Mouse (Mus musculus): ENCODE results near the gene Ccdc158. TPM values are rescaled to one million over a fixed set of nuclear protein-coding genes. Genes with fewer than 3 reads are reported as not detected.

The Ccdc158 gene
- total RNA-seq, 1 experiment = 0.94 TPM

GRCm38 (mm10) chr5:92711666-92712290 lies 36.7 kb upstream of the Ccdc158 start:
- Histone ChIP-seq H3K36me3 (ENCODE audit: control insufficient read depth, insufficient read depth, low read length, poor library complexity, severe bottlenecking) (no peaks in the 10 kb centered on the region), H3K4me1 (ENCODE audit: control insufficient read depth in 2 of 2, insufficient read depth in 2 of 2, low read length in 2 of 2, poor library complexity in 1 of 2) (peaks cover 0 to 4% of the 10 kb centered on the region in 2 experiments; a peak in 1 of 4 replicates), H3K9me3 (ENCODE audit: control insufficient read depth, insufficient read depth, low read depth, low read length) (no peaks in the 10 kb centered on the region), H3K27ac (ENCODE audit: insufficient read depth, low read depth, low read length, poor library complexity, severe bottlenecking) (no peak overlapping the region), H3K4me3 (ENCODE audit: insufficient read depth in 1 of 2, low read depth in 1 of 2, low read length in 2 of 2, poor library complexity in 1 of 2, severe bottlenecking in 1 of 2) (no peak overlapping the region), H3K9ac (ENCODE audit: insufficient read depth, low read depth, low read length, poor library complexity, severe bottlenecking) (no peak overlapping the region)
- DNase-seq (ENCODE audit: low read depth, low spot score) = no peak
- in situ Hi-C loops (cut with MboI; ENCODE audit: low sequenced_read_pairs in 2 of 2, unreplicated experiment in 2 of 2) = loop anchor here in 1 of 2 experiments (25.0 kb wide), 1 partner anchor 251 kb away; no protein-coding TSS in a partner anchor
- TF ChIP-seq HCFC1 (IDR thresholded peaks at IDR 0.05; ENCODE audit: borderline replicate concordance, insufficient read depth, low read length) = no peak
- TF ChIP-seq ZC3H11A (IDR thresholded peaks at IDR 0.05; ENCODE audit: borderline replicate concordance, low read depth, low read length) = no peak
- TF ChIP-seq ZNF384 (IDR thresholded peaks at IDR 0.05; ENCODE audit: low read depth, low read length) = no peak
- no peak for TF ChIP-seq MAFK (IDR thresholded peaks at IDR 0.05; ENCODE audit: insufficient read depth, low read depth, low read length)
- TF ChIP-seq CHD2 (IDR thresholded peaks at IDR 0.05; ENCODE audit: low read depth, low read length) = no peak

- in situ Hi-C loops (cut with MboI; ENCODE audit: low sequenced_read_pairs in 2 of 2, unreplicated experiment in 2 of 2) = loop anchor here in 1 of 2 experiments (25.0 kb wide), 1 partner anchor 252 kb away; no protein-coding TSS in a partner anchor
- peaks cover 0 to 4% of the 10 kb centered on the region in 2 experiments; a peak in 1 of 4 replicates for H3K4me1 ChIP-seq (ENCODE audit: control insufficient read depth in 2 of 2, insufficient read depth in 2 of 2, low read length in 2 of 2, poor library complexity in 1 of 2)
These were observed 35.7 kb upstream of the Ccdc158 start for GRCm38 (mm10) chr5:92710779-92711178.

GRCm38 (mm10) chr5:92707921-92708491 lies 32.9 kb upstream of the Ccdc158 start:
- H3K9ac ChIP-seq (ENCODE audit: insufficient read depth, low read depth, low read length, poor library complexity, severe bottlenecking) = no peak overlapping the region
- in situ Hi-C loops (cut with MboI; ENCODE audit: low sequenced_read_pairs in 2 of 2, unreplicated experiment in 2 of 2) = loop anchor here in 1 of 2 experiments (25.0 kb wide), 1 partner anchor 254 kb away; no protein-coding TSS in a partner anchor
- DNase-seq (ENCODE audit: low read depth, low spot score) = no peak
- H3K36me3 ChIP-seq (ENCODE audit: control insufficient read depth, insufficient read depth, low read length, poor library complexity, severe bottlenecking) = no peaks in the 10 kb centered on the region
- no peak overlapping the region for H3K27ac ChIP-seq (ENCODE audit: insufficient read depth, low read depth, low read length, poor library complexity, severe bottlenecking)
- peaks cover 0 to 4% of the 10 kb centered on the region in 2 experiments; a peak in 2 of 4 replicates for H3K4me1 ChIP-seq (ENCODE audit: control insufficient read depth in 2 of 2, insufficient read depth in 2 of 2, low read length in 2 of 2, poor library complexity in 1 of 2)
- no peaks in the 10 kb centered on the region for H3K9me3 ChIP-seq (ENCODE audit: control insufficient read depth, insufficient read depth, low read depth, low read length)
- no peak overlapping the region for H3K4me3 ChIP-seq (ENCODE audit: insufficient read depth in 1 of 2, low read depth in 1 of 2, low read length in 2 of 2, poor library complexity in 1 of 2, severe bottlenecking in 1 of 2)
- TF ChIP-seq HCFC1 (IDR thresholded peaks at IDR 0.05; ENCODE audit: borderline replicate concordance, insufficient read depth, low read length) = no peak
- TF ChIP-seq ZC3H11A (IDR thresholded peaks at IDR 0.05; ENCODE audit: borderline replicate concordance, low read depth, low read length) = no peak
- no peak for TF ChIP-seq CHD2 (IDR thresholded peaks at IDR 0.05; ENCODE audit: low read depth, low read length)
- TF ChIP-seq ZNF384 (IDR thresholded peaks at IDR 0.05; ENCODE audit: low read depth, low read length) = no peak
- TF ChIP-seq MAFK (IDR thresholded peaks at IDR 0.05; ENCODE audit: insufficient read depth, low read depth, low read length) = no peak

More at GRCm38 (mm10) chr5:92710779-92711178, 35.7 kb upstream of the Ccdc158 start:
- no peak overlapping the region for H3K4me3 ChIP-seq (ENCODE audit: insufficient read depth in 1 of 2, low read depth in 1 of 2, low read length in 2 of 2, poor library complexity in 1 of 2, severe bottlenecking in 1 of 2)
- no peaks in the 10 kb centered on the region for H3K9me3 ChIP-seq (ENCODE audit: control insufficient read depth, insufficient read depth, low read depth, low read length)
- no peak overlapping the region for H3K9ac ChIP-seq (ENCODE audit: insufficient read depth, low read depth, low read length, poor library complexity, severe bottlenecking)
- H3K27ac ChIP-seq (ENCODE audit: insufficient read depth, low read depth, low read length, poor library complexity, severe bottlenecking) = no peak overlapping the region
- H3K36me3 ChIP-seq (ENCODE audit: control insufficient read depth, insufficient read depth, low read length, poor library complexity, severe bottlenecking) = no peaks in the 10 kb centered on the region
- no peak for DNase-seq (ENCODE audit: low read depth, low spot score)
- no peak for TF ChIP-seq ZC3H11A (IDR thresholded peaks at IDR 0.05; ENCODE audit: borderline replicate concordance, low read depth, low read length)
- TF ChIP-seq ZNF384 (IDR thresholded peaks at IDR 0.05; ENCODE audit: low read depth, low read length) = no peak
- TF ChIP-seq CHD2 (IDR thresholded peaks at IDR 0.05; ENCODE audit: low read depth, low read length) = no peak
- TF ChIP-seq MAFK (IDR thresholded peaks at IDR 0.05; ENCODE audit: insufficient read depth, low read depth, low read length) = no peak
- no peak for TF ChIP-seq HCFC1 (IDR thresholded peaks at IDR 0.05; ENCODE audit: borderline replicate concordance, insufficient read depth, low read length)

- Histone ChIP-seq H3K27ac (ENCODE audit: insufficient read depth, low read depth, low read length, poor library complexity, severe bottlenecking) (no peak overlapping the region; the same call in 1 of the 2 replicates), H3K9ac (ENCODE audit: insufficient read depth, low read depth, low read length, poor library complexity, severe bottlenecking) (no peak overlapping the region), H3K9me3 (ENCODE audit: control insufficient read depth, insufficient read depth, low read depth, low read length) (no peaks in the 10 kb centered on the region), H3K4me1 (ENCODE audit: control insufficient read depth in 2 of 2, insufficient read depth in 2 of 2, low read length in 2 of 2, poor library complexity in 1 of 2) (peaks cover 6 to 7% of the 10 kb centered on the region in 2 experiments), H3K36me3 (ENCODE audit: control insufficient read depth, insufficient read depth, low read length, poor library complexity, severe bottlenecking) (no peaks in the 10 kb centered on the region), H3K4me3 (ENCODE audit: insufficient read depth in 1 of 2, low read depth in 1 of 2, low read length in 2 of 2, poor library complexity in 1 of 2, severe bottlenecking in 1 of 2) (no peak overlapping the region)
- in situ Hi-C loops (cut with MboI; ENCODE audit: low sequenced_read_pairs in 2 of 2, unreplicated experiment in 2 of 2) = loop anchor here in 1 of 2 experiments (25.0 kb wide), 1 partner anchor 259 kb away; no protein-coding TSS in a partner anchor
- DNase-seq (ENCODE audit: low read depth, low spot score) = no peak
- TF ChIP-seq ZC3H11A (IDR thresholded peaks at IDR 0.05; ENCODE audit: borderline replicate concordance, low read depth, low read length) (no peak), MAFK (IDR thresholded peaks at IDR 0.05; ENCODE audit: insufficient read depth, low read depth, low read length) (no peak), CHD2 (IDR thresholded peaks at IDR 0.05; ENCODE audit: low read depth, low read length) (no peak), ZNF384 (IDR thresholded peaks at IDR 0.05; ENCODE audit: low read depth, low read length) (no peak), HCFC1 (IDR thresholded peaks at IDR 0.05; ENCODE audit: borderline replicate concordance, insufficient read depth, low read length) (no peak)
These were observed 28.6 kb upstream of the Ccdc158 start for GRCm38 (mm10) chr5:92703671-92704070.

All from ES-E14 (cell line).